Mouse (Mus musculus): ENCODE measurements around the gene Sv2b. TPM values are rescaled to one million over a fixed set of nuclear protein-coding genes. Genes with fewer than 3 reads are reported as not detected.

Gene Sv2b
- total and polyA plus RNA-seq, 2 experiments from 2014 or later: 13.7 to 42.2 TPM

DNA sequence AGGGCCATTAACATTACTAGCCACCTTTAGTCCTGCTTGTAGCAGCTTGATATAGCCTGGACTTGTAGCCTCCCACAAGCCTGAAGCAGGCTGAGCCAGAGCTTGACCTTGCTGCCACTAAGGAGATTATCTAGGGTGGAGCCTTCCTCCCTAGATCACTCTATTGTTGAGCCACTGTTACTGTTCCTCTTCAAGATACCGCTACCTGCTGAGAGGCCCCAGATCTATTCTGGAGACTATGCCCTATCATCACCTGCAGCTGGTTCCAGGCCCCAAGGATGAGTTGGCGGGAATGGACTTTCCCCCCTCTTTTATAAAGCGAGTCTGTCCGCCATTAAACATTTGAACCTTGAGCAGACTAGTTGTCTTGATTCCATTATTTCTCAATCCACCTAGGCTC lies 181.0 kb downstream of the Sv2b start:
- WGBS: 91% methylated on average over 4 of the region's 4 CpGs
- Histone ChIP-seq H3K4me1 (ENCODE audit: insufficient read depth, low read length) (no peaks in the 10 kb centered on the region), H3K9me3 (ENCODE audit: low read length) (no peaks in the 10 kb centered on the region), H3K4me2 (ENCODE audit: low read depth, low read length, poor library complexity, severe bottlenecking) (no peak overlapping the region), H3K36me3 (ENCODE audit: insufficient read depth, low read length) (no peaks in the 10 kb centered on the region), H3K27me3 (ENCODE audit: insufficient read depth, low read length) (no peaks in the 10 kb centered on the region), H3K4me3 (ENCODE audit: low read depth, low read length) (no peak overlapping the region), H3K9ac (replicated peaks; ENCODE audit: low read length, poor library complexity, severe bottlenecking) (no peak overlapping the region), H3K27ac (ENCODE audit: low read depth, low read length) (no peak overlapping the region)
- ATAC-seq (ENCODE audit: low FRiP score) (no peak), DNase-seq (ENCODE audit: low spot score) (no peak)
- no peak for TF ChIP-seq CTCF (IDR thresholded peaks at IDR 0.05)

GRCm38 (mm10) chr7:75124067-75124466 lies 185.0 kb downstream of the Sv2b start:
- Histone ChIP-seq H3K4me2 (ENCODE audit: low read depth, low read length, poor library complexity, severe bottlenecking) (no peak overlapping the region), H3K9ac (replicated peaks; ENCODE audit: low read length, poor library complexity, severe bottlenecking) (no peak overlapping the region), H3K27ac (ENCODE audit: low read depth, low read length) (no peak overlapping the region), H3K27me3 (ENCODE audit: insufficient read depth, low read length) (no peaks in the 10 kb centered on the region), H3K4me1 (ENCODE audit: insufficient read depth, low read length) (no peaks in the 10 kb centered on the region), H3K9me3 (ENCODE audit: low read length) (no peaks in the 10 kb centered on the region), H3K36me3 (ENCODE audit: insufficient read depth, low read length) (no peaks in the 10 kb centered on the region), H3K4me3 (ENCODE audit: low read depth, low read length) (no peak overlapping the region)
- ATAC-seq (ENCODE audit: low FRiP score) (no peak), DNase-seq (ENCODE audit: low spot score) (no peak)
- 89% methylated on average over 5 of the region's 5 CpGs for WGBS
- no peak for TF ChIP-seq CTCF (IDR thresholded peaks at IDR 0.05)

GRCm38 (mm10) chr7:75118022-75118673 lies 190.9 kb downstream of the Sv2b start:
- WGBS: 40% methylated on average over 7 of the region's 7 CpGs

DNA sequence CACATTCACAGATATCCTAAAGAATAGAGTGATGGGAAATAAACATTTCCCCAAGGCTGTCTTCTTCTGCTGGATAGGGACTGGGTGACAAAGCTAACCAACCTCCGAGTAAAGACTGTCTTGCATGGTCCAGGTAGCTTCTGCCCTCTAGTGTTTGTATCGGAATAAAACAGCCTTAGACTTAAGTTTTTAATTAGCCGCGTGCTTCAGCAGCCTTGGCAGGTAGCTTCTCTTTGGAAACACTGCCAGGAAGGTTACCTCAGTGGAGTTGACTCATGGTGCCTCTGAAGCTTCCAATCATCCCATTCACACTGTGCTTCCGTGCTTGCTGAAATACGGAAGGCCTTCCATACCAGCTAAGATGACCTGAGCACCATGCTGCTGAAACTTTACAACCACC lies 198.4 kb downstream of the Sv2b start:
- Histone ChIP-seq H3K9ac (replicated peaks; ENCODE audit: low read length, poor library complexity, severe bottlenecking) (no peak overlapping the region), H3K27ac (ENCODE audit: low read depth, low read length) (no peak overlapping the region), H3K4me2 (ENCODE audit: low read depth, low read length, poor library complexity, severe bottlenecking) (no peak overlapping the region), H3K4me3 (ENCODE audit: low read depth, low read length) (no peak overlapping the region), H3K4me1 (ENCODE audit: insufficient read depth, low read length) (no peaks in the 10 kb centered on the region), H3K9me3 (ENCODE audit: low read length) (no peaks in the 10 kb centered on the region), H3K36me3 (ENCODE audit: insufficient read depth, low read length) (no peaks in the 10 kb centered on the region), H3K27me3 (ENCODE audit: insufficient read depth, low read length) (no peaks in the 10 kb centered on the region)
- WGBS: 12% methylated on average over 6 of the region's 6 CpGs
- ATAC-seq (ENCODE audit: low FRiP score) (no peak; the same call in 1 of the 2 replicates), DNase-seq (ENCODE audit: low spot score) (peak; percentile 84)
- TF ChIP-seq CTCF (IDR thresholded peaks at IDR 0.05): peak; percentile 95

More at GRCm38 (mm10) chr7:75118022-75118673, 190.9 kb downstream of the Sv2b start:
- Histone ChIP-seq H3K27ac (ENCODE audit: low read depth, low read length) (peak overlapping the region; percentile 39; the same call in 1 of the 2 replicates), H3K9ac (replicated peaks; ENCODE audit: low read length, poor library complexity, severe bottlenecking) (0 out of 2 replicates have a peak overlapping the region, but pooled peaks have one; percentile 9), H3K4me3 (ENCODE audit: low read depth, low read length) (0 out of 2 replicates have a peak overlapping the region, but pooled peaks have one; percentile 16), H3K4me2 (ENCODE audit: low read depth, low read length, poor library complexity, severe bottlenecking) (peak overlapping the region; percentile 52), H3K36me3 (ENCODE audit: insufficient read depth, low read length) (no peaks in the 10 kb centered on the region), H3K4me1 (ENCODE audit: insufficient read depth, low read length) (no peaks in the 10 kb centered on the region), H3K9me3 (ENCODE audit: low read length) (no peaks in the 10 kb centered on the region), H3K27me3 (ENCODE audit: insufficient read depth, low read length) (no peaks in the 10 kb centered on the region)
- ATAC-seq (ENCODE audit: low FRiP score): peak; percentile 80
- peak; percentile 83 for DNase-seq (ENCODE audit: low spot score)
- TF ChIP-seq CTCF (IDR thresholded peaks at IDR 0.05): no peak

DNA sequence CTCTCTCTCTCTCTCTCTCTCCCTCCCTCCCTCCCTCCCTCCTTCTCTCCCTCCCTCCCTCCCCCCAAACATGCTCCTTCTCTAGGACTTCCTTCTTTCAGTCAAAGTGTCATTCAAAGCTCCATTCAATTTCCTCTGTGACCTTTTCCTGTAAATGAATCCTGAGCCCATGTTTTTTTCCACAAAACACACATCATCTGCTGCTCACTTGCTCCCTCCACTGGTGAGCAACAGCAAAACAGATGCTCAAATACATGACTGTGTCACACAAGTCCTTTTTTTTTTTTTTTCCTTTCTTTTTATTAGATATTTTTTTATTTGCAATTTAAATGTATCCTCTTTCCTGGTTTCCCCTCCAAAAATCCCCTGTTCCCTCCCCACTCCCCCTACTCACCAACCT lies 201.6 kb downstream of the Sv2b start:
- TF ChIP-seq CTCF (IDR thresholded peaks at IDR 0.05): peak; percentile 85
- Histone ChIP-seq H3K4me2 (ENCODE audit: low read depth, low read length, poor library complexity, severe bottlenecking) (no peak overlapping the region), H3K9me3 (ENCODE audit: low read length) (no peaks in the 10 kb centered on the region), H3K27me3 (ENCODE audit: insufficient read depth, low read length) (no peaks in the 10 kb centered on the region), H3K4me3 (ENCODE audit: low read depth, low read length) (no peak overlapping the region), H3K36me3 (ENCODE audit: insufficient read depth, low read length) (no peaks in the 10 kb centered on the region), H3K27ac (ENCODE audit: low read depth, low read length) (no peak overlapping the region), H3K4me1 (ENCODE audit: insufficient read depth, low read length) (no peaks in the 10 kb centered on the region), H3K9ac (replicated peaks; ENCODE audit: low read length, poor library complexity, severe bottlenecking) (no peak overlapping the region)
- no peak for ATAC-seq (ENCODE audit: low FRiP score)
- DNase-seq (ENCODE audit: low spot score): peak; percentile 68

- TF ChIP-seq CTCF (IDR thresholded peaks at IDR 0.05): no peak
- Histone ChIP-seq H3K4me3 (ENCODE audit: low read depth, low read length) (no peak overlapping the region), H3K4me2 (ENCODE audit: low read depth, low read length, poor library complexity, severe bottlenecking) (no peak overlapping the region), H3K9ac (replicated peaks; ENCODE audit: low read length, poor library complexity, severe bottlenecking) (no peak overlapping the region), H3K27ac (ENCODE audit: low read depth, low read length) (no peak overlapping the region), H3K36me3 (ENCODE audit: insufficient read depth, low read length) (no peaks in the 10 kb centered on the region), H3K9me3 (ENCODE audit: low read length) (no peaks in the 10 kb centered on the region), H3K27me3 (ENCODE audit: insufficient read depth, low read length) (no peaks in the 10 kb centered on the region), H3K4me1 (ENCODE audit: insufficient read depth, low read length) (no peaks in the 10 kb centered on the region)
- DNase-seq (ENCODE audit: low spot score) (no peak), ATAC-seq (ENCODE audit: low FRiP score) (no peak)
- WGBS: 56% methylated on average over 1 of the region's 1 CpGs
These were observed 205.2 kb downstream of the Sv2b start for GRCm38 (mm10) chr7:75103900-75104299.
